Mouse (Mus musculus): ENCODE results near the gene Zdhhc13. TPM values are rescaled to one million over a fixed set of nuclear protein-coding genes. Genes with fewer than 3 reads are reported as not detected.

The Zdhhc13 gene
- polyA plus RNA-seq, 1 experiment = 11.2 TPM

GRCm38 (mm10) chr7:48851529-48852104 is 62.8 kb downstream of the Zdhhc13 start:
- Histone ChIP-seq H3K4me3 (replicated peaks; ENCODE audit: extremely low read depth, low read depth, low read length) (no peak overlapping the region), H3K4me1 (ENCODE audit: control insufficient read depth, insufficient read depth, low read length) (no peaks in the 10 kb centered on the region)
- DNase-seq = no peak
- 91% methylated on average over 6 of the region's 6 CpGs for WGBS
- TF ChIP-seq CTCF (IDR thresholded peaks at IDR 0.05; ENCODE audit: insufficient read depth, low read length) (no peak), POLR2A (IDR thresholded peaks at IDR 0.05; ENCODE audit: borderline replicate concordance, extremely low read depth, low read depth, low read length) (no peak)

GRCm38 (mm10) chr7:48853496-48853895 is 64.7 kb downstream of the Zdhhc13 start:
- WGBS = 80% methylated on average over 13 of the region's 13 CpGs
- no peaks in the 10 kb centered on the region for H3K4me1 ChIP-seq (ENCODE audit: control insufficient read depth, insufficient read depth, low read length)
- no peak overlapping the region for H3K4me3 ChIP-seq (replicated peaks; ENCODE audit: extremely low read depth, low read depth, low read length)
- DNase-seq = no peak
- TF ChIP-seq POLR2A (IDR thresholded peaks at IDR 0.05; ENCODE audit: borderline replicate concordance, extremely low read depth, low read depth, low read length) (no peak), CTCF (IDR thresholded peaks at IDR 0.05; ENCODE audit: insufficient read depth, low read length) (no peak)

- no peak overlapping the region for H3K4me3 ChIP-seq (replicated peaks; ENCODE audit: extremely low read depth, low read depth, low read length)
- WGBS = 90% methylated on average over 3 of the region's 3 CpGs
Measured at GRCm38 (mm10) chr7:48855461-48855860, 66.7 kb downstream of the Zdhhc13 start.

GRCm38 (mm10) chr7:48858257-48858656 is 69.5 kb downstream of the Zdhhc13 start:
- Histone ChIP-seq H3K4me3 (replicated peaks; ENCODE audit: extremely low read depth, low read depth, low read length) (no peak overlapping the region), H3K4me1 (ENCODE audit: control insufficient read depth, insufficient read depth, low read length) (no peaks in the 10 kb centered on the region)
- 19% methylated on average over 1 of the region's 1 CpGs for WGBS
- no peak for DNase-seq
- TF ChIP-seq CTCF (IDR thresholded peaks at IDR 0.05; ENCODE audit: insufficient read depth, low read length) (no peak), POLR2A (IDR thresholded peaks at IDR 0.05; ENCODE audit: borderline replicate concordance, extremely low read depth, low read depth, low read length) (no peak)

More at GRCm38 (mm10) chr7:48855461-48855860, 66.7 kb downstream of the Zdhhc13 start:
- no peak for TF ChIP-seq CTCF (IDR thresholded peaks at IDR 0.05; ENCODE audit: insufficient read depth, low read length)
- no peak for TF ChIP-seq POLR2A (IDR thresholded peaks at IDR 0.05; ENCODE audit: borderline replicate concordance, extremely low read depth, low read depth, low read length)
- no peaks in the 10 kb centered on the region for H3K4me1 ChIP-seq (ENCODE audit: control insufficient read depth, insufficient read depth, low read length)
- no peak for DNase-seq

- Histone ChIP-seq H3K4me3 (replicated peaks; ENCODE audit: extremely low read depth, low read depth, low read length) (no peak overlapping the region), H3K4me1 (ENCODE audit: control insufficient read depth, insufficient read depth, low read length) (no peaks in the 10 kb centered on the region)
- TF ChIP-seq CTCF (IDR thresholded peaks at IDR 0.05; ENCODE audit: insufficient read depth, low read length) (no peak), POLR2A (IDR thresholded peaks at IDR 0.05; ENCODE audit: borderline replicate concordance, extremely low read depth, low read depth, low read length) (no peak)
- 58% methylated on average over 4 of the region's 4 CpGs for WGBS
- DNase-seq = no peak
Measured at GRCm38 (mm10) chr7:48859362-48859761, 70.6 kb downstream of the Zdhhc13 start.

GRCm38 (mm10) chr7:48860948-48861347 is 72.1 kb downstream of the Zdhhc13 start:
- no peak for TF ChIP-seq CTCF (IDR thresholded peaks at IDR 0.05; ENCODE audit: insufficient read depth, low read length)
- H3K4me3 ChIP-seq (replicated peaks; ENCODE audit: extremely low read depth, low read depth, low read length) = no peak overlapping the region
- no peak for DNase-seq
- 42% methylated on average over 1 of the region's 1 CpGs for WGBS
- H3K4me1 ChIP-seq (ENCODE audit: control insufficient read depth, insufficient read depth, low read length) = no peaks in the 10 kb centered on the region

GRCm38 (mm10) chr7:48861796-48862195 is 73.0 kb downstream of the Zdhhc13 start:
- no peak overlapping the region for H3K4me3 ChIP-seq (replicated peaks; ENCODE audit: extremely low read depth, low read depth, low read length)
- TF ChIP-seq CTCF (IDR thresholded peaks at IDR 0.05; ENCODE audit: insufficient read depth, low read length) (no peak), POLR2A (IDR thresholded peaks at IDR 0.05; ENCODE audit: borderline replicate concordance, extremely low read depth, low read depth, low read length) (no peak)
- no peaks in the 10 kb centered on the region for H3K4me1 ChIP-seq (ENCODE audit: control insufficient read depth, insufficient read depth, low read length)
- 87% methylated on average over 4 of the region's 4 CpGs for WGBS
- DNase-seq = no peak

GRCm38 (mm10) chr7:48864199-48864598 is 75.4 kb downstream of the Zdhhc13 start:
- TF ChIP-seq CTCF (IDR thresholded peaks at IDR 0.05; ENCODE audit: insufficient read depth, low read length) (no peak), POLR2A (IDR thresholded peaks at IDR 0.05; ENCODE audit: borderline replicate concordance, extremely low read depth, low read depth, low read length) (no peak)
- H3K4me1 ChIP-seq (ENCODE audit: control insufficient read depth, insufficient read depth, low read length) = no peaks in the 10 kb centered on the region
- no peak for DNase-seq
- H3K4me3 ChIP-seq (replicated peaks; ENCODE audit: extremely low read depth, low read depth, low read length) = no peak overlapping the region

GRCm38 (mm10) chr7:48864671-48865458 is 76.1 kb downstream of the Zdhhc13 start:
- no peak for DNase-seq
- Histone ChIP-seq H3K4me3 (replicated peaks; ENCODE audit: extremely low read depth, low read depth, low read length) (no peak overlapping the region), H3K4me1 (ENCODE audit: control insufficient read depth, insufficient read depth, low read length) (no peaks in the 10 kb centered on the region)
- TF ChIP-seq CTCF (IDR thresholded peaks at IDR 0.05; ENCODE audit: insufficient read depth, low read length) = no peak
- TF ChIP-seq POLR2A (IDR thresholded peaks at IDR 0.05; ENCODE audit: borderline replicate concordance, extremely low read depth, low read depth, low read length) = no peak
- WGBS = 83% methylated on average over 9 of the region's 9 CpGs

- no peak for DNase-seq
- TF ChIP-seq POLR2A (IDR thresholded peaks at IDR 0.05; ENCODE audit: borderline replicate concordance, extremely low read depth, low read depth, low read length) = no peak
- WGBS = 94% methylated on average over 18 of the region's 18 CpGs
Measured at GRCm38 (mm10) chr7:48867576-48867975, 78.8 kb downstream of the Zdhhc13 start.

More at GRCm38 (mm10) chr7:48867576-48867975, 78.8 kb downstream of the Zdhhc13 start:
- H3K4me1 ChIP-seq (ENCODE audit: control insufficient read depth, insufficient read depth, low read length) = no peaks in the 10 kb centered on the region
- H3K4me3 ChIP-seq (replicated peaks; ENCODE audit: extremely low read depth, low read depth, low read length) = no peak overlapping the region
